In genomic region chr19:6909507-6910289, GRCm38 (mm10) we compare ENCODE assay signal across 8 mouse cellular contexts. TPM values are rescaled to one million over a fixed set of nuclear protein-coding genes. Genes with fewer than 3 reads are reported as not detected.
DNase-seq lines count a peak whose midpoint lies in the region; ATAC-seq and TF ChIP-seq lines count a peak whose summit lies in the region.

Gene Trmt112 (plus strand): TSS chr19:6909698.
Gene Prdx5 (minus strand): TSS chr19:6910106.

- TF ChIP-seq RAD21 in MEL (IDR thresholded peaks at IDR 0.05; ENCODE audit: low read depth, low read length): no peak

- no peaks in the 10 kb centered on the region for H3K27me3 ChIP-seq in MEL (ENCODE audit: control insufficient read depth in 1 of 2, insufficient read depth in 2 of 2, low read length in 2 of 2)
- no peaks in the 10 kb centered on the region for H3K27me3 ChIP-seq in cerebellum, adult 2 months (ENCODE audit: control insufficient read depth, insufficient read depth, low read length)
- H3K27me3 ChIP-seq in lung, embryonic 16.5 days (ENCODE audit: control insufficient read depth, insufficient read depth, low read depth, low read length): no peaks in the 10 kb centered on the region

- peaks cover 0 to 8% of the 10 kb centered on the region in 2 experiments; a peak in 2 of 4 replicates for H3K4me1 ChIP-seq in MEL (ENCODE audit: control insufficient read depth in 1 of 2, insufficient read depth in 2 of 2, low read length in 2 of 2)
- H3K4me1 ChIP-seq in cerebellum, adult 2 months (ENCODE audit: control insufficient read depth, insufficient read depth, low read length): peaks cover 9% of the 10 kb centered on the region
- peaks cover 17% of the 10 kb centered on the region for H3K4me1 ChIP-seq in lung, embryonic 16.5 days (replicated peaks; ENCODE audit: control insufficient read depth, insufficient read depth, low read length)

- WGBS in cerebellum, adult 2 months: under 1% methylated on average over 65 of the region's 65 CpGs
- WGBS in lung, embryonic 16.5 days: under 1% methylated on average over 65 of the region's 65 CpGs

- peaks cover 3 to 10% of the 10 kb centered on the region in 2 experiments for H3K36me3 ChIP-seq in MEL (ENCODE audit: control insufficient read depth in 1 of 2, insufficient read depth in 2 of 2, low read length in 2 of 2)
- H3K36me3 ChIP-seq in lung, embryonic 16.5 days (ENCODE audit: control insufficient read depth, insufficient read depth, low read length): peaks cover 22% of the 10 kb centered on the region

- DNase-seq in MEL (ENCODE audit: low read depth, low spot score): peak; percentile 98
- DNase-seq in cerebellum, adult 2 months: peak; percentile 89 to 92
- DNase-seq in forelimb bud, embryonic 11.5 days (ENCODE audit: low read depth, low spot score): peak; percentile 94
- DNase-seq in layer of hippocampus, adult 9-10 months (ENCODE audit: low spot score): peak; percentile 82
- DNase-seq in ovary, postnatal 10 days (ENCODE audit: low spot score): peak; percentile 60
- peak; percentile 87 to 91 for DNase-seq in thymus, postnatal 10 days (ENCODE audit: low spot score in 2 of 2)

- peak within 1 kb of the TSS; percentile 75 for H3K4me2 ChIP-seq in lung, embryonic 16.5 days (ENCODE audit: low read depth, low read length)

- peak within 1 kb of the TSS; percentile 99 for H3K27ac ChIP-seq in MEL (ENCODE audit: control insufficient read depth, low read depth, low read length)
- peak within 1 kb of the TSS; percentile 80 for H3K27ac ChIP-seq in cerebellum, adult 2 months (ENCODE audit: insufficient read depth, low read length)
- peak within 1 kb of the TSS; percentile 99 for H3K27ac ChIP-seq in lung, embryonic 16.5 days (ENCODE audit: low read length)

- peak within 1 kb of the TSS; percentile 65 to 88 for H3K4me3 ChIP-seq in MEL (ENCODE audit: control insufficient read depth in 1 of 2, insufficient read depth in 1 of 2, low read depth in 2 of 2, low read length in 2 of 2)
- peak within 1 kb of the TSS; percentile 92 for H3K4me3 ChIP-seq in cerebellum, adult 2 months (replicated peaks; ENCODE audit: insufficient read depth, low read depth, low read length)
- peak within 1 kb of the TSS; percentile 67 for H3K4me3 ChIP-seq in lung, embryonic 16.5 days (ENCODE audit: low read length)

- no peak for TF ChIP-seq CTCF in MEL (IDR thresholded peaks at IDR 0.05 in 2 of 3, conservative IDR thresholded peaks at IDR 0.05 in 1 of 3; ENCODE audit: control insufficient read depth in 1 of 3, insufficient read depth in 1 of 3, low read depth in 2 of 3, low read length in 3 of 3, poor library complexity in 1 of 3, severe bottlenecking in 1 of 3)
- no peak for TF ChIP-seq CTCF in cerebellum, adult 2 months (IDR thresholded peaks at IDR 0.05; ENCODE audit: borderline replicate concordance, insufficient read depth, low read depth, low read length)

- peak within 1 kb of the TSS; percentile 92 for H3K9ac ChIP-seq in MEL (ENCODE audit: control insufficient read depth, low read depth, low read length, poor library complexity, severe bottlenecking)
- H3K9ac ChIP-seq in lung, embryonic 16.5 days (ENCODE audit: low read length): peak within 1 kb of the TSS; percentile 66

- peak in 1 of 2 experiments; percentile 67; a peak in 2 of 4 replicates for TF ChIP-seq EP300 in MEL (IDR thresholded peaks at IDR 0.05; ENCODE audit: low read depth in 1 of 2, low read length in 2 of 2)

- peaks cover 30% of the 10 kb centered on the region for H3K79me2 ChIP-seq in MEL (ENCODE audit: control insufficient read depth, insufficient read depth, low read length, poor library complexity)

- peak; percentile 90 to 94 for TF ChIP-seq POLR2A in MEL (IDR thresholded peaks at IDR 0.05; ENCODE audit: control insufficient read depth in 1 of 2, insufficient read depth in 1 of 2, low read depth in 1 of 2, low read length in 2 of 2, poor library complexity in 1 of 2)
- peak; percentile 90 for TF ChIP-seq POLR2A in cerebellum, adult 2 months (IDR thresholded peaks at IDR 0.05; ENCODE audit: borderline replicate concordance, insufficient read depth, low read length)

- ATAC-seq in hematopoietic stem cell, adult 5-6 weeks (replicated peaks in 1 of 2; ENCODE audit: insufficient read depth in 1 of 2, low FRiP score in 2 of 2, low TSS enrichment in 1 of 2, low read depth in 1 of 2, poor library complexity in 2 of 2, severe bottlenecking in 2 of 2): peak; percentile 84 to 86
- peak; percentile 96 for ATAC-seq in lung, embryonic 16.5 days (ENCODE audit: low read depth)

- no peaks in the 10 kb centered on the region for H3K9me3 ChIP-seq in MEL (replicated peaks; ENCODE audit: insufficient read depth, low read length)
- no peaks in the 10 kb centered on the region for H3K9me3 ChIP-seq in lung, embryonic 16.5 days (ENCODE audit: control insufficient read depth, low read length)

TF ChIP-seq in MEL, 35 proteins besides CTCF, POLR2A, EP300 and RAD21 (continues in another document):
- TF ChIP-seq ZC3H11A (IDR thresholded peaks at IDR 0.05; ENCODE audit: low read depth, low read length): no peak
- TF ChIP-seq BHLHE40 (IDR thresholded peaks at IDR 0.05; ENCODE audit: borderline replicate concordance, low read depth, low read length): peak; percentile 63; the same call in 1 of the 2 replicates
- TF ChIP-seq TBP (IDR thresholded peaks at IDR 0.05; ENCODE audit: low read depth, low read length): peak; percentile 70
- peak; percentile 68 for TF ChIP-seq CHD2 (IDR thresholded peaks at IDR 0.05; ENCODE audit: low read length)
- peak; percentile 88 for TF ChIP-seq MAX (IDR thresholded peaks at IDR 0.05; ENCODE audit: low read length)
- 0 out of 2 replicates have a peak, but pooled peaks have one; percentile 13 for TF ChIP-seq SMC3 (IDR thresholded peaks at IDR 0.05; ENCODE audit: low read depth, low read length)
- no peak for TF ChIP-seq NRF1 (IDR thresholded peaks at IDR 0.05; ENCODE audit: insufficient read depth, low read depth, low read length, poor library complexity, severe bottlenecking)
- peak; percentile 46; the same call in 1 of the 2 replicates for TF ChIP-seq RCOR1 (IDR thresholded peaks at IDR 0.05; ENCODE audit: low read depth, low read length)
- no peak for TF ChIP-seq ZNF384 (IDR thresholded peaks at IDR 0.05; ENCODE audit: low read depth, low read length)
- TF ChIP-seq UBTF (IDR thresholded peaks at IDR 0.05; ENCODE audit: borderline replicate concordance, insufficient read depth, low read depth, low read length): no peak
- peak; percentile 62 for TF ChIP-seq TCF12 (IDR thresholded peaks at IDR 0.05; ENCODE audit: low read depth, low read length)
- TF ChIP-seq GATA1 (IDR thresholded peaks at IDR 0.05; ENCODE audit: low read depth, low read length): no peak
- peak; percentile 90 for TF ChIP-seq ELF1 (IDR thresholded peaks at IDR 0.05; ENCODE audit: low read depth, low read length)
- peak; percentile 16 for TF ChIP-seq ZMIZ1 (IDR thresholded peaks at IDR 0.05; ENCODE audit: low read depth, low read length)
- no peak for TF ChIP-seq JUND (IDR thresholded peaks at IDR 0.05; ENCODE audit: low read depth, low read length)
- no peak for TF ChIP-seq CHD1 (IDR thresholded peaks at IDR 0.05; ENCODE audit: low read depth, low read length)
- no peak for TF ChIP-seq MAFK (IDR thresholded peaks at IDR 0.05; ENCODE audit: borderline replicate concordance, low read depth, low read length)
- TF ChIP-seq E2F4 (IDR thresholded peaks at IDR 0.05; ENCODE audit: borderline replicate concordance, low read depth, low read length): peak; percentile 50; the same call in 1 of the 2 replicates
- TF ChIP-seq NELFE (IDR thresholded peaks at IDR 0.05; ENCODE audit: low read depth, low read length): peak; percentile 83
- peak; percentile 89 for TF ChIP-seq SIN3A (IDR thresholded peaks at IDR 0.05; ENCODE audit: low read length)
- TF ChIP-seq POLR2AphosphoS2 (IDR thresholded peaks at IDR 0.05; ENCODE audit: low read length): peak; percentile 84; the same call in 1 of the 2 replicates
- TF ChIP-seq ZKSCAN1 (IDR thresholded peaks at IDR 0.05; ENCODE audit: low read depth, low read length): no peak
- TF ChIP-seq MXI1 (IDR thresholded peaks at IDR 0.05; ENCODE audit: low read depth, low read length): peak; percentile 95
- no peak for TF ChIP-seq USF2 (IDR thresholded peaks at IDR 0.05; ENCODE audit: borderline replicate concordance in 1 of 2, insufficient read depth in 1 of 2, low read depth in 1 of 2, low read length in 2 of 2)
- TF ChIP-seq POLR2AphosphoS5 (IDR thresholded peaks at IDR 0.05; ENCODE audit: borderline replicate concordance, low read depth, low read length): peak; percentile 68; the same call in 1 of the 2 replicates
- peak; percentile 94 for TF ChIP-seq MYC (IDR thresholded peaks at IDR 0.05; ENCODE audit: low read depth, low read length)
- TF ChIP-seq HCFC1 (IDR thresholded peaks at IDR 0.05; ENCODE audit: low read depth, low read length): peak; percentile 87
- TF ChIP-seq ETS1 (IDR thresholded peaks at IDR 0.05; ENCODE audit: low read depth, low read length): peak; percentile 52
- peak; percentile 83 for TF ChIP-seq MYB (IDR thresholded peaks at IDR 0.05; ENCODE audit: low read depth, low read length)
- peak; percentile 33; the same call in 1 of the 2 replicates for TF ChIP-seq MAZ (IDR thresholded peaks at IDR 0.05; ENCODE audit: low read depth, low read length)
- peak; percentile 77 for TF ChIP-seq KAT2A (conservative IDR thresholded peaks at IDR 0.05; ENCODE audit: low read depth, low read length)
- TF ChIP-seq MEF2A (IDR thresholded peaks at IDR 0.05; ENCODE audit: extremely low read depth, insufficient replicate concordance, low read depth, low read length, poor library complexity, severe bottlenecking): no peak
- TF ChIP-seq TAL1 (IDR thresholded peaks at IDR 0.05; ENCODE audit: low read length): no peak

RNA-seq across cellular contexts. Expression of gene Trmt112, which starts in this region (rescaled TPM):
- total RNA-seq in MEL (2012; rRNA removed): 285 and 294 TPM in 2 replicates
- polyA plus RNA-seq in MEL (2012; ENCODE audit: insufficient read depth in 1 of 2, insufficient read length in 2 of 2, low read depth in 1 of 2, low replicate concordance in 2 of 2, missing spikeins in 1 of 2): 100 to 1,000 TPM in 1 of 2 experiments, not detected in 1; 319 TPM
- polyA plus RNA-seq in cerebellum, adult 2 months (2012; rRNA removed): 122 and 124 TPM in 2 replicates
- 249 and 328 TPM in 2 replicates for total RNA-seq in hematopoietic stem cell, adult 5-6 weeks (2017)
- 136 and 137 TPM in 2 replicates for polyA plus RNA-seq in lung, embryonic 16.5 days (2015; fragmentation: Nextera tagmentation; extraction: Ambion mirVana)

RNA-seq across cellular contexts. Expression of gene Prdx5, which starts in this region (rescaled TPM):
- total RNA-seq in MEL (2012; rRNA removed): 127 and 130 TPM in 2 replicates
- polyA plus RNA-seq in MEL (2012; ENCODE audit: insufficient read depth in 1 of 2, insufficient read length in 2 of 2, low read depth in 1 of 2, low replicate concordance in 2 of 2, missing spikeins in 1 of 2): 100 to 1,000 TPM in 1 of 2 experiments, not detected in 1; 246 TPM
- 500 and 537 TPM in 2 replicates for polyA plus RNA-seq in cerebellum, adult 2 months (2012; rRNA removed)
- 282 and 414 TPM in 2 replicates for total RNA-seq in hematopoietic stem cell, adult 5-6 weeks (2017)
- 283 and 302 TPM in 2 replicates for polyA plus RNA-seq in lung, embryonic 16.5 days (2015; fragmentation: Nextera tagmentation; extraction: Ambion mirVana)

Comparison
In these comparisons a context has a peak if more than half of its experiments do, and no peak if none do; other contexts are left out.
1. Peak in every context shown above with its lines: DNase-seq, ATAC-seq, H3K4me3 ChIP-seq and H3K27ac ChIP-seq.